In genomic region chr19:5492641-5493040, GRCm38 (mm10) we compare ENCODE assay signal across 11 mouse cellular contexts. TPM values are rescaled to one million over a fixed set of nuclear protein-coding genes. Genes with fewer than 3 reads are reported as not detected.
DNase-seq lines count a peak whose midpoint lies in the region; ATAC-seq and TF ChIP-seq lines count a peak whose summit lies in the region.
"Had no signal": no experiment of that assay in that cellular context is flagged by ENCODE, and none has a peak within 500 bp of the region (broad histone marks: within the 10 kb centered on the region; RNA-seq: fewer than 3 reads in every experiment).

No protein-coding gene starts in this region.

- no peak for ATAC-seq in heart, embryonic 11.5 days (replicated peaks; ENCODE audit: insufficient number of reproducible peaks, low FRiP score, low TSS enrichment)
- no peak for ATAC-seq in lung, embryonic 15.5 days (ENCODE audit: borderline replicate concordance, extremely low read depth, low FRiP score, low TSS enrichment)
- no peak for ATAC-seq in intestine, postnatal 0 days

- H3K27me3 ChIP-seq in heart, embryonic 11.5 days (ENCODE audit: control insufficient read depth, insufficient read depth, low read length), result no peaks in the 10 kb centered on the region
- no peaks in the 10 kb centered on the region for H3K27me3 ChIP-seq in lung, embryonic 15.5 days
- H3K27me3 ChIP-seq in embryonic facial prominence, embryonic 10.5 days (replicated peaks; ENCODE audit: low read depth, poor library complexity, severe bottlenecking), result no peaks in the 10 kb centered on the region
- no peaks in the 10 kb centered on the region for H3K27me3 ChIP-seq in intestine, postnatal 0 days (replicated peaks; ENCODE audit: control insufficient read depth, insufficient read depth, low read length)
- H3K27me3 ChIP-seq: stomach, embryonic 15.5 days had no signal

- H3K4me1 ChIP-seq in heart, embryonic 11.5 days (ENCODE audit: control insufficient read depth, insufficient read depth, low read length), result peaks cover 10% of the 10 kb centered on the region
- H3K4me1 ChIP-seq in lung, embryonic 15.5 days, result peaks cover 27% of the 10 kb centered on the region
- peaks cover 36% of the 10 kb centered on the region for H3K4me1 ChIP-seq in embryonic facial prominence, embryonic 10.5 days
- 0 out of 2 replicates have a peak, but pooled peaks cover 2% of the 10 kb centered on the region for H3K4me1 ChIP-seq in intestine, postnatal 0 days (replicated peaks; ENCODE audit: control insufficient read depth, insufficient read depth, low read length)

- H3K9ac ChIP-seq in heart, embryonic 11.5 days (ENCODE audit: low read depth, low read length), result no peak overlapping the region
- H3K9ac ChIP-seq in lung, embryonic 15.5 days, result no peak overlapping the region
- no peak overlapping the region for H3K9ac ChIP-seq in intestine, postnatal 0 days (ENCODE audit: low read depth, low read length)
- H3K9ac ChIP-seq: stomach, embryonic 15.5 days had no signal

- peak overlapping the region; percentile 82; the same call in 1 of the 2 replicates for H3K4me2 ChIP-seq in heart, embryonic 11.5 days
- H3K4me2 ChIP-seq in lung, embryonic 15.5 days, result 0 out of 2 replicates have a peak overlapping the region, but pooled peaks have one; percentile 88
- H3K4me2 ChIP-seq in intestine, postnatal 0 days (replicated peaks; ENCODE audit: low read depth), result no peak overlapping the region; the same call in 1 of the 2 replicates

- no peaks in the 10 kb centered on the region for H3K9me3 ChIP-seq in heart, embryonic 11.5 days (replicated peaks; ENCODE audit: control insufficient read depth, low read length)
- no peaks in the 10 kb centered on the region for H3K9me3 ChIP-seq in lung, embryonic 15.5 days
- H3K9me3 ChIP-seq in embryonic facial prominence, embryonic 10.5 days, result no peaks in the 10 kb centered on the region
- H3K9me3 ChIP-seq in intestine, postnatal 0 days (ENCODE audit: control insufficient read depth), result no peaks in the 10 kb centered on the region
- H3K9me3 ChIP-seq: stomach, embryonic 15.5 days had no signal

- DNase-seq in heart, postnatal 4 days, result no peak
- no peak for DNase-seq in lung, postnatal 36 days
- DNase-seq in embryonic facial prominence, embryonic 10.5 days (ENCODE audit: low spot score), result no peak
- DNase-seq in MN1 (ENCODE audit: low spot score), result no peak
- DNase-seq in kidney, postnatal 36 days, result no peak
- DNase-seq: thymus, postnatal 25 days had no signal

- WGBS in heart, embryonic 11.5 days (ENCODE audit: insufficient replicate concordance), result 73% methylated on average over 4 of the region's 4 CpGs
- 77% methylated on average over 4 of the region's 4 CpGs for WGBS in lung, embryonic 15.5 days
- WGBS in embryonic facial prominence, embryonic 10.5 days, result 91% methylated on average over 4 of the region's 4 CpGs
- WGBS in intestine, postnatal 0 days, result 82% methylated on average over 4 of the region's 4 CpGs

- H3K4me3 ChIP-seq in heart, embryonic 11.5 days (ENCODE audit: low read depth, low read length), result peak overlapping the region; percentile 90; the same call in 1 of the 2 replicates
- H3K4me3 ChIP-seq in lung, embryonic 15.5 days, result no peak overlapping the region
- peak overlapping the region; percentile 89; the same call in 1 of the 2 replicates for H3K4me3 ChIP-seq in embryonic facial prominence, embryonic 10.5 days
- H3K4me3 ChIP-seq in intestine, postnatal 0 days (ENCODE audit: low read depth, low read length), result no peak overlapping the region

- no peak overlapping the region for H3K27ac ChIP-seq in heart, embryonic 11.5 days (ENCODE audit: low read depth, low read length)
- H3K27ac ChIP-seq in lung, embryonic 15.5 days, result no peak overlapping the region
- H3K27ac ChIP-seq in embryonic facial prominence, embryonic 10.5 days (replicated peaks), result no peak overlapping the region
- H3K27ac ChIP-seq in intestine, postnatal 0 days (ENCODE audit: low read depth, low read length), result 0 out of 2 replicates have a peak overlapping the region, but pooled peaks have one; percentile 57
- H3K27ac ChIP-seq: stomach, embryonic 15.5 days had no signal

- peaks cover 32% of the 10 kb centered on the region for H3K36me3 ChIP-seq in heart, embryonic 11.5 days (ENCODE audit: control insufficient read depth, insufficient read depth, low read length)
- peaks cover 55% of the 10 kb centered on the region for H3K36me3 ChIP-seq in lung, embryonic 15.5 days
- peaks cover 60% of the 10 kb centered on the region for H3K36me3 ChIP-seq in embryonic facial prominence, embryonic 10.5 days (replicated peaks)
- H3K36me3 ChIP-seq in intestine, postnatal 0 days (ENCODE audit: control insufficient read depth, insufficient read depth), result peaks cover 47% of the 10 kb centered on the region

- no peak for TF ChIP-seq CTCF in intestine, postnatal 0 days (IDR thresholded peaks at IDR 0.05; ENCODE audit: low read depth)

RNA-seq across cellular contexts. Expression of gene Cfl1, which starts 2.4 kb away (rescaled TPM):
- polyA plus RNA-seq in heart, embryonic 11.5 days (2014; fragmentation: Nextera tagmentation; extraction: Ambion mirVana), result 2,455 and 2,528 TPM in 2 replicates
- 100 to 1,000 TPM; 719 to 727 TPM for total RNA-seq in heart, postnatal 4 days (2021)
- 2,855 and 2,978 TPM in 2 replicates for polyA plus RNA-seq in lung, embryonic 15.5 days (2015; fragmentation: Nextera tagmentation; extraction: Ambion mirVana)
- polyA plus RNA-seq in embryonic facial prominence, embryonic 10.5 days (2016; fragmentation: Nextera tagmentation; extraction: Ambion mirVana), result 3,028 and 3,069 TPM in 2 replicates
- 1,685 and 1,786 TPM in 2 replicates for polyA plus RNA-seq in intestine, postnatal 0 days (2015; fragmentation: Nextera tagmentation; extraction: Ambion mirVana)

RNA-seq across cellular contexts. Expression of gene Mus81, which starts 4.4 kb away (rescaled TPM):
- 32.2 and 40.0 TPM in 2 replicates for polyA plus RNA-seq in heart, embryonic 11.5 days (2014; fragmentation: Nextera tagmentation; extraction: Ambion mirVana)
- total RNA-seq in heart, postnatal 4 days (2021), result 10 to 100 TPM; 27.9 to 32.9 TPM
- polyA plus RNA-seq in lung, embryonic 15.5 days (2015; fragmentation: Nextera tagmentation; extraction: Ambion mirVana), result 40.2 and 43.9 TPM in 2 replicates
- 41.1 and 45.1 TPM in 2 replicates for polyA plus RNA-seq in embryonic facial prominence, embryonic 10.5 days (2016; fragmentation: Nextera tagmentation; extraction: Ambion mirVana)
- polyA plus RNA-seq in intestine, postnatal 0 days (2015; fragmentation: Nextera tagmentation; extraction: Ambion mirVana), result 12.4 and 14.4 TPM in 2 replicates

RNA-seq across cellular contexts. Expression of gene 1700020D05Rik, which starts 10.9 kb away (rescaled TPM):
- not detected in 2 replicates for polyA plus RNA-seq in heart, embryonic 11.5 days (2014; fragmentation: Nextera tagmentation; extraction: Ambion mirVana)
- total RNA-seq in heart, postnatal 4 days (2021), result 1 to 10 TPM; 1.5 to 2.1 TPM
- 0.20 TPM in 1 of 2 replicates, not detected in the other for polyA plus RNA-seq in lung, embryonic 15.5 days (2015; fragmentation: Nextera tagmentation; extraction: Ambion mirVana)
- not detected in 2 replicates for polyA plus RNA-seq in embryonic facial prominence, embryonic 10.5 days (2016; fragmentation: Nextera tagmentation; extraction: Ambion mirVana)
- polyA plus RNA-seq in intestine, postnatal 0 days (2015; fragmentation: Nextera tagmentation; extraction: Ambion mirVana), result not detected in 2 replicates
- polyA plus RNA-seq: stomach, embryonic 15.5 days had no signal

RNA-seq across cellular contexts. Expression of gene Snx32, which starts 17.7 kb away (rescaled TPM):
- polyA plus RNA-seq in heart, embryonic 11.5 days (2014; fragmentation: Nextera tagmentation; extraction: Ambion mirVana), result 14.0 and 16.7 TPM in 2 replicates
- 1 to 10 TPM; 7.8 to 7.9 TPM for total RNA-seq in heart, postnatal 4 days (2021)
- 5.8 and 7.4 TPM in 2 replicates for polyA plus RNA-seq in lung, embryonic 15.5 days (2015; fragmentation: Nextera tagmentation; extraction: Ambion mirVana)
- polyA plus RNA-seq in embryonic facial prominence, embryonic 10.5 days (2016; fragmentation: Nextera tagmentation; extraction: Ambion mirVana), result 6.3 and 8.4 TPM in 2 replicates
- polyA plus RNA-seq in intestine, postnatal 0 days (2015; fragmentation: Nextera tagmentation; extraction: Ambion mirVana), result 3.8 and 4.5 TPM in 2 replicates

RNA-seq across cellular contexts. Expression of gene Efemp2, which starts 18.9 kb away (rescaled TPM):
- polyA plus RNA-seq in heart, embryonic 11.5 days (2014; fragmentation: Nextera tagmentation; extraction: Ambion mirVana), result 72.2 and 72.5 TPM in 2 replicates
- total RNA-seq in heart, postnatal 4 days (2021), result 10 to 100 TPM; 36.7 to 37.8 TPM
- 198 and 208 TPM in 2 replicates for polyA plus RNA-seq in lung, embryonic 15.5 days (2015; fragmentation: Nextera tagmentation; extraction: Ambion mirVana)
- polyA plus RNA-seq in embryonic facial prominence, embryonic 10.5 days (2016; fragmentation: Nextera tagmentation; extraction: Ambion mirVana), result 75.8 and 80.6 TPM in 2 replicates
- polyA plus RNA-seq in intestine, postnatal 0 days (2015; fragmentation: Nextera tagmentation; extraction: Ambion mirVana), result 39.4 and 40.7 TPM in 2 replicates
- total RNA-seq: megakaryocyte progenitor cell, adult 5-6 weeks had no signal

Comparison
In these comparisons a context has a peak if more than half of its experiments do, and no peak if none do; other contexts are left out.
1. H3K4me3 ChIP-seq: peak in heart, embryonic 11.5 days (single experiment) and embryonic facial prominence, embryonic 10.5 days (single experiment); none in lung, embryonic 15.5 days (single experiment) and intestine, postnatal 0 days (single experiment).